Mouse (Mus musculus) lung, embryonic 14.5 days (tissue): ENCODE data around the gene Tspear. TPM values are rescaled to one million over a fixed set of nuclear protein-coding genes. Genes with fewer than 3 reads are reported as not detected.

Experiments
- ATAC-seq: fragments of 200-750 bp; cut with Nextera tagmentation; 2 replicates; pipeline ENCODE4 v1.8.0; 2017; ENCODE audit warnings: mild to moderate bottlenecking, moderate TSS enrichment, moderate library complexity; ENCODE audit not compliant: insufficient read depth
- DNase-seq: peaks from one replicate; pipeline ENCODE4 v3.0.0-alpha.2; 2015
- H3K27ac ChIP-seq: fragments of 300-500 bp; sonication (generic); 2 replicates; pipeline ENCODE4 v1.5.1; 2014; ENCODE audit warnings: low read depth, mild to moderate bottlenecking, moderate library complexity
- H3K27me3 ChIP-seq: fragments of 300-500 bp; sonication (generic); 2 replicates; pipeline ENCODE4 v1.6.1; 2014; ENCODE audit warnings: low read length, control low read depth; ENCODE audit not compliant: insufficient read depth
- H3K36me3 ChIP-seq: fragments of 300-500 bp; sonication (generic); 2 replicates; pipeline ENCODE4 v1.6.1; 2014; ENCODE audit warnings: control low read depth; ENCODE audit not compliant: insufficient read depth
- H3K4me1 ChIP-seq: fragments of 300-500 bp; sonication (generic); 2 replicates; pipeline ENCODE4 v1.6.1; 2014; ENCODE audit warnings: antibody characterized with exemption, control low read depth; ENCODE audit not compliant: insufficient read depth
- H3K4me2 ChIP-seq: fragments of 300-500 bp; sonication (generic); 2 replicates; pipeline ENCODE4 v1.6.1; 2014; ENCODE audit warnings: mild to moderate bottlenecking
- H3K4me3 ChIP-seq: fragments of 300-500 bp; sonication (generic); 2 replicates; pipeline ENCODE4 v1.5.1; 2014; ENCODE audit warnings: low read depth, low read length
- H3K9ac ChIP-seq: fragments of 300-500 bp; sonication (generic); 2 replicates; pipeline ENCODE4 v1.6.1; 2014
- H3K9me3 ChIP-seq: fragments of 300-500 bp; sonication (generic); 2 replicates; pipeline ENCODE4 v1.6.1; 2016; ENCODE audit warnings: low read depth, low read length, control low read depth
- CTCF ChIP-seq: IDR thresholded peaks from 2 replicates; pipeline ENCODE4 v1.5.1; 2016; ENCODE audit warnings: antibody characterized with exemption, low read depth
- WGBS: fragments of 180-500 bp; shearing (Covaris S2); extraction: QIAGEN DNeasy Blood & Tissue Kit; methylation state at CpG from one replicate; pipeline ENCODE4 v1.1.7; 2014; 5-methylcytosine and 5-hydroxymethylcytosine counted together
- polyA plus RNA-seq: library from polyadenylated mRNA; unstranded; fragments of >200 nt; fragmentation: Nextera tagmentation; extraction: Ambion mirVana; gene quantifications from 2 replicates; pipeline ENCODE4 v1.2.1, GENCODE M21; 2014

Tspear gene
- polyA plus RNA-seq = 0.11 and 0.22 TPM in 2 replicates

DNA sequence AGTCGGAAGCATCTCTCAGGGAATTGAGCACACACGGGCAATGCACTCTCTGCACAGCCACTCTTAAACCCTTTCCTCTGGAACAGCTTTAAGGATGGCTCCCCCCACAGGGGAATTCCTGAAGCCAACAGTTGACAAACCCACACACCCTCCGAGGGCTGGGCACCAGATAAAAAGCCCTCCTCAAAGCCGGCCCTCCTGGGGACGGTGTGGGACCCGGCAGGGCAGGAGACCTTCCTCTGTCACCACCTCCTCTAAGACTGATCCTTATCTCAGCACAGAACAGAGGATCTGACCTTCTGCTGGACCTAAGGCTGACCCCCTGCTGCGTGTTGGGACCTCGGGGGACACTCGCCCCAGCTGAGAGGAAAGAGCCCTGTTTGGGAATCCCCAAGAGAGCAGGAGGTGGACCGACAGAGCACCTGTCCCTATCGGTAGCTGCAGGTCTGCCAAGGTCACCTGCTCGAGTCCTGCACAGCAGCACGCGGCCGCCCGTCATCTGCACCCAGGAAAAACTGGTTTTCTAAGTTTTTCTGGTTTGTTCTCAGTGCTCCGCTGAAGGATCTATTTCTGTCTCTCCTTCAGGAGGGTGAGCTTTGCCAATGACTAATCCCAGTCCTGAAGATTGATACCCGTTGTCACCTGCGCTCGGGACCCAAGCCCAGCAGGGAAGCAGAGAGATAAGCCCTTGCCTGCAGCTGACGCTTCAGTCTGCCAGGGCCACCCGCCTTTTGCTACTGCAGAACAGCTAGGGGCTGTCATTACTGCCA lies at the start of gene Tspear:
Gene Tspear (plus strand): TSS at position 675 of the 770 bp plus-strand sequence.
- no peak within 1 kb of the TSS; the same call in 1 of the 2 replicates for H3K9ac ChIP-seq
- H3K4me3 ChIP-seq = no peak within 1 kb of the TSS
- no peak; the same call in 1 of the 2 replicates for ATAC-seq
- no peak for TF ChIP-seq CTCF
- no peaks in the 10 kb centered on the region for H3K9me3 ChIP-seq
- DNase-seq = peak; percentile 24
- no peaks in the 10 kb centered on the region for H3K4me1 ChIP-seq
- 3% methylated on average over 22 of the region's 22 CpGs for WGBS
- H3K4me2 ChIP-seq = peak within 1 kb of the TSS; percentile 18; the same call in 1 of the 2 replicates
- peaks cover 34% of the 10 kb centered on the region for H3K27me3 ChIP-seq
- H3K27ac ChIP-seq = no peak within 1 kb of the TSS
- no peaks in the 10 kb centered on the region for H3K36me3 ChIP-seq

DNA sequence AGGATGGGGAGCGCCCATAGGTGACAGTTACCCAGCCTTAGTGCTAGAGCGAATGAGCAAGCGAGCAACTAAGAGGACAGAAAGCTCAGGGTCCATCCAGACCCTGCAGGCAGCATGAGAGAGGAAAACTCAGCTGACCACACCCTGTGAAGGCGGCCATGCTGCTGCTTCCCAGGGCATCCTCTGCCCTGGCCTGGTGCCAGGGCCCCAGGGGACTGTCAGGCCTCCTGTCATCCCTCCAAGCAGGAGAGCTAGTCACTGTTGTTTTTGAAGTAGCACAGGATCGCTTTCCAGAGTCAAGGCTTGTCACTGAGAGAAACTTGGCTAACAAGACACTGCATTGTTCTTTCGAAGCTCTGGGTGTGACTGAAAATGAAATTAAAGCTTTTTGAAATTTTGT lies 47.4 kb upstream of the Tspear start:
- Histone ChIP-seq H3K27ac (no peak overlapping the region; the same call in 1 of the 2 replicates), H3K9me3 (no peaks in the 10 kb centered on the region), H3K9ac (no peak overlapping the region), H3K4me2 (no peak overlapping the region), H3K27me3 (no peaks in the 10 kb centered on the region), H3K4me1 (0 out of 2 replicates have a peak, but pooled peaks cover 4% of the 10 kb centered on the region), H3K36me3 (peaks cover 74% of the 10 kb centered on the region), H3K4me3 (no peak overlapping the region)
- ATAC-seq (no peak), DNase-seq (no peak)
- TF ChIP-seq CTCF = no peak
- 80% methylated on average over 6 of the region's 6 CpGs for WGBS

DNA sequence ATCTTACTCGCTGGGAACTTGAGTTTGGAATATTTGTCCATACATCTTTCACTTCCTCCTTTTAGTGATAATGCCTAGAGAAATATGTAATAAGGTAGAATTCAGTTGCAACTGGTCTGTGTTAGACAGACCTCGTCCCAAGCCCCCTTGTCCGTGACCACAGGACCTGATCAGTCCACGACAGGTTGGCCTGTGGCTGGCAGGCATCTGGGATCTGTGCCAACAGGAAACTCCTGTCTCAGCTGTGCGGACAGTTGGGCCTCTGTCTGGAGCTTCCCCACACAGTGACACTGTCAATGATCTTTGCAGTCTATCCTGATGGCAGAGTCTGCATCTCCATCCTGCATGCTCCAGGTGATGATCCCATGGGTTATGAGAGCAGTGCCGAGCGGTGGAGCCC lies 43.2 kb upstream of the Tspear start:
- peaks cover 78% of the 10 kb centered on the region for H3K36me3 ChIP-seq
- no peak for TF ChIP-seq CTCF

DNA sequence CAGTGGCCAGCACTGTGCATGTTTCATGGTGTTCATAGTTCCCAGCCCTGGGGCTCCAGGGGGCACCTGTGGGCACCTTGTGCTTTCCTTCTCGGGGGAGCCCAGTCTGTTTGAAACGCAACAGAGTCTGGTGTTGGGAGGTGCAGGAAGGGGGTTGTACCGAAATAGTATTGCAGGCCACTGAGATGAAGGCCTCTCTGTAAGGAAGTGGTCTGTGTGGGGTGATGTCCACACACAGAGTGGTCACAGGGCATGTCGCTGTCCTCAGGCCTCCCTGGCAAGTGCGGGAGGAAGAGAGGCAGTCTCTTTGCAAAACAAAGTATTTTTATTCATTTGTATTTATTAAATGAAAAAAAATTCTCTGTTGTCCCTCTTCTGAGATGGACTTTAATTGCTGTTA lies 40.8 kb upstream of the Tspear start:
- Histone ChIP-seq H3K9ac (no peak overlapping the region), H3K4me1 (no peaks in the 10 kb centered on the region), H3K4me3 (no peak overlapping the region), H3K27ac (no peak overlapping the region), H3K36me3 (peaks cover 60% of the 10 kb centered on the region), H3K27me3 (no peaks in the 10 kb centered on the region), H3K4me2 (no peak overlapping the region), H3K9me3 (no peaks in the 10 kb centered on the region)
- DNase-seq (no peak), ATAC-seq (no peak)
- 85% methylated on average over 5 of the region's 5 CpGs for WGBS
- TF ChIP-seq CTCF = no peak

More for the DNA sequence above, 43.2 kb upstream of the Tspear start:
- 65% methylated on average over 7 of the region's 7 CpGs for WGBS
- Histone ChIP-seq H3K4me3 (no peak overlapping the region), H3K4me1 (no peaks in the 10 kb centered on the region), H3K9me3 (no peaks in the 10 kb centered on the region), H3K27ac (no peak overlapping the region), H3K27me3 (no peaks in the 10 kb centered on the region), H3K9ac (no peak overlapping the region), H3K4me2 (no peak overlapping the region)
- DNase-seq (no peak), ATAC-seq (no peak)

DNA sequence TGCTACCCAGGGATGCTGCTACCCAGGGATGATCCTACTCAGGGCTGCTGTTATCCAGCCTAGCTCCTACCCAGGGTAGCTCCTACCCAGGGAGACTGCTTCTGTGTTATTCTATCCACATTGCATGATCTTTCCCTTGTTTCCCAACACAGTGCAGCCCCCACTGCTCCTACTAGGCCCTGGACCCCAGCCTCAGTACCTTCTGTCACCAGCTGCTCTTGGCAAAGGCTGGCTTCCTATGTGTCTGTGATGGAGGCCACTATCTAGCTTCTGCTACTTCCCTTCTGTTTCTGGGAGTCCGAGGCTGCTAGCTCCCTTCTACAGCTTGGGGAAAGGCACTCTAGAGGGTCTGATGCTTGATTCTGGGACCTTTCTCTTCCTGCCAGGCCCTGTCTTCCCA lies 38.9 kb upstream of the Tspear start:
- H3K36me3 ChIP-seq = peaks cover 43% of the 10 kb centered on the region
- no peak overlapping the region for H3K4me3 ChIP-seq
- no peak for TF ChIP-seq CTCF
- DNase-seq (no peak), ATAC-seq (no peak)
- no peaks in the 10 kb centered on the region for H3K27me3 ChIP-seq
- no peaks in the 10 kb centered on the region for H3K9me3 ChIP-seq
- no peak overlapping the region for H3K4me2 ChIP-seq
- 82% methylated on average over 1 of the region's 1 CpGs for WGBS
- no peaks in the 10 kb centered on the region for H3K4me1 ChIP-seq
- no peak overlapping the region for H3K9ac ChIP-seq
- H3K27ac ChIP-seq = no peak overlapping the region

DNA sequence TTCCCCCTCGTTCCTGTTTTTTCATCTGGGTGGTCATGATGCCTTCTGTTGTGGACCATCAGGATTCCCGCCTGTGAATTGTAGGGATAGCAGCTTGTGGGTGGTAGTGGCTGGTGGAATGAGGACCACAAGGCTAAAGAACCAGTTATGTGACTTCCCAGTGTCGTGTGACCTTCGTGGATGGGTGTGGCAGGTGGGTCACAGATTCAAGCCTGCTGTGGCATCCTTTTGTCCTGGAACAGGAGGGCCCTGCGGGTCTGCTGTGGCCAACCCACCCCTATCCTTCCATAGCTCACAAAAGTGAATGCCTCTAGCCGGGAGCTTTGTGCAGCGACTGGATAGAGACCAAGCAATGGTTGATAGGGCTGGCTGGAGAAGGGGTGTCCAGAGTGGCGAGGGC lies 38.5 kb upstream of the Tspear start:
- no peaks in the 10 kb centered on the region for H3K27me3 ChIP-seq
- no peak overlapping the region for H3K4me2 ChIP-seq
- H3K36me3 ChIP-seq = peaks cover 38% of the 10 kb centered on the region
- ATAC-seq = no peak
- H3K4me3 ChIP-seq = no peak overlapping the region
- 79% methylated on average over 8 of the region's 8 CpGs for whole genome bisulfite sequencing
- H3K27ac ChIP-seq = no peak overlapping the region
- no peak for TF ChIP-seq CTCF
- no peak overlapping the region for H3K9ac ChIP-seq
- no peaks in the 10 kb centered on the region for H3K9me3 ChIP-seq
- H3K4me1 ChIP-seq = no peaks in the 10 kb centered on the region
- DNase-seq = no peak

DNA sequence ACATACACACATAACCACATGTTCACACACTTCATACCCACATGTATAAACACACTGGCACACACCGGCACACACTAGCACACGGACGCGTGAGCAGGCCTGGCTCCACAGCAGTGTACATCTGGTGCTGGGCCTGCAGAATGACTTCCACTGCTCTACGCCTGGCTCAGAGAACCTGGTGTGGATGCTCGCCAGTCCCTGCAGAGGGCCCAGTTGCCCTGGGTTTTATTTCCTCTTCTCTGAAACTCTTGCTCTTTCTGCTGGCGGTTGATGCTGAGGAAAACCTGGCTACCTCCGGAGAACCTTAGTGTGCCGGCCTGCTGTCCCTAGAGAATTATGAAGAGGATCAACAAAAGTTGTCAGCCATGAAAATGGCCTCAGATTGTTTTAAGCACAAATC lies 34.3 kb upstream of the Tspear start:
- Histone ChIP-seq H3K4me3 (no peak overlapping the region), H3K27me3 (no peaks in the 10 kb centered on the region), H3K9ac (no peak overlapping the region), H3K27ac (no peak overlapping the region), H3K4me1 (no peaks in the 10 kb centered on the region), H3K4me2 (no peak overlapping the region), H3K9me3 (no peaks in the 10 kb centered on the region), H3K36me3 (no peaks in the 10 kb centered on the region)
- 86% methylated on average over 9 of the region's 9 CpGs for WGBS
- ATAC-seq (no peak), DNase-seq (no peak)
- no peak for TF ChIP-seq CTCF
